Comparison of ENCODE assay signal across 8 mouse cellular contexts in the genomic region with DNA sequence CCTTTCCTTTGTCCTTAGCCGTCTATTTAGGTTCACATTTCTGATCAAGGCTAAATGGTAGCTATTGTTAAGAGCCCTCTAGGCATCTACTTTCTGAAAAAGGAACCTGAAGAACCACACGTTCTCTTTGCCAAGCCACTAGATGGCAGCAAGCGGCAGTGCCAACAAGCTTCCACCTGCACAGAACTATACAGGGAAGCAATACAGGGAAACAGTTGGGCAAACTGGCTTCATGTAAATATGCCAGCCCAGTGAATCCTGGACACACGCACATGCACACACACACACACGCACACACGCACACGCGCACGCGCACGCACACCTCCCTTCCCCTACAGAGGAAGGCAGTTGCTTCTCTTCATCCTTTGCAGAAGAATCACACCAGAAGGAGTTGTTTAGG. TPM values are rescaled to one million over a fixed set of nuclear protein-coding genes. Genes with fewer than 3 reads are reported as not detected.
A peak's percentile ranks its signal among the peaks of the same experiment; 100 is the strongest.
DNase-seq lines count a peak whose midpoint lies in the region; ATAC-seq and TF ChIP-seq lines count a peak whose summit lies in the region.

No protein-coding gene starts in this region.

- H3K9ac ChIP-seq in heart, postnatal 0 days (replicated peaks; ENCODE audit: low read depth, low read length): no peak overlapping the region

- no peak overlapping the region for H3K27ac ChIP-seq in embryonic facial prominence, embryonic 10.5 days (replicated peaks)
- H3K27ac ChIP-seq in heart, postnatal 0 days (ENCODE audit: low read depth): no peak overlapping the region

- ATAC-seq in heart, postnatal 0 days (ENCODE audit: insufficient read depth, low read depth): peak; percentile 44; the same call in 1 of the 2 replicates

- WGBS in embryonic facial prominence, embryonic 10.5 days: 39% methylated on average over 11 of the region's 11 CpGs
- 38% methylated on average over 11 of the region's 11 CpGs for WGBS in heart, postnatal 0 days
- WGBS in lung, adult 2 months: 33% methylated on average over 11 of the region's 11 CpGs

- no peak for TF ChIP-seq POLR2A in lung, adult 2 months (IDR thresholded peaks at IDR 0.05; ENCODE audit: borderline replicate concordance, extremely low read depth, low read depth, low read length)

- peak; percentile 70 for DNase-seq in adrenal gland, postnatal 25 days
- DNase-seq in embryonic facial prominence, embryonic 10.5 days (ENCODE audit: low spot score): peak; percentile 61
- peak; percentile 64 for DNase-seq in heart, postnatal 0 days (ENCODE audit: low spot score)
- DNase-seq in kidney, postnatal 25 days: peak; percentile 77 to 79
- DNase-seq in lung, adult 2 months: peak; percentile 20
- DNase-seq in ovary, postnatal 10 days (ENCODE audit: low spot score): peak; percentile 11
- DNase-seq in T-cell, adult 2 months (ENCODE audit: low spot score): no peak

- TF ChIP-seq CTCF in E14TG2a.4 (conservative IDR thresholded peaks at IDR 0.05; ENCODE audit: low read length): peak; percentile 59
- peak; percentile 92 for TF ChIP-seq CTCF in heart, postnatal 0 days (IDR thresholded peaks at IDR 0.05; ENCODE audit: low read depth)
- peak; percentile 81 for TF ChIP-seq CTCF in lung, adult 2 months (IDR thresholded peaks at IDR 0.05; ENCODE audit: insufficient read depth, low read length)

- TF ChIP-seq EP300 in heart, postnatal 0 days (IDR thresholded peaks at IDR 0.05; ENCODE audit: low read depth): no peak

- H3K36me3 ChIP-seq in E14TG2a.4 (ENCODE audit: insufficient read depth, low read length): no peaks in the 10 kb centered on the region
- no peaks in the 10 kb centered on the region for H3K36me3 ChIP-seq in embryonic facial prominence, embryonic 10.5 days (replicated peaks)
- no peaks in the 10 kb centered on the region for H3K36me3 ChIP-seq in heart, postnatal 0 days (replicated peaks; ENCODE audit: control insufficient read depth, insufficient read depth, low read length)

- no peaks in the 10 kb centered on the region for H3K27me3 ChIP-seq in E14TG2a.4 (ENCODE audit: insufficient read depth, low read length)
- H3K27me3 ChIP-seq in embryonic facial prominence, embryonic 10.5 days (replicated peaks; ENCODE audit: low read depth, poor library complexity, severe bottlenecking): no peaks in the 10 kb centered on the region
- H3K27me3 ChIP-seq in heart, postnatal 0 days (ENCODE audit: control insufficient read depth, insufficient read depth, low read length): no peaks in the 10 kb centered on the region

- no peak overlapping the region for H3K4me3 ChIP-seq in E14TG2a.4 (replicated peaks; ENCODE audit: low read length)
- no peak overlapping the region for H3K4me3 ChIP-seq in embryonic facial prominence, embryonic 10.5 days
- no peak overlapping the region for H3K4me3 ChIP-seq in heart, postnatal 0 days (ENCODE audit: low read depth, low read length)
- no peak overlapping the region for H3K4me3 ChIP-seq in lung, adult 2 months (replicated peaks; ENCODE audit: extremely low read depth, low read depth, low read length)

- no peaks in the 10 kb centered on the region for H3K9me3 ChIP-seq in E14TG2a.4 (ENCODE audit: low read length)
- H3K9me3 ChIP-seq in embryonic facial prominence, embryonic 10.5 days: no peaks in the 10 kb centered on the region
- H3K9me3 ChIP-seq in heart, postnatal 0 days (replicated peaks; ENCODE audit: control insufficient read depth, low read length): no peaks in the 10 kb centered on the region

- H3K4me2 ChIP-seq in heart, postnatal 0 days (ENCODE audit: low read depth, low read length): no peak overlapping the region

- H3K4me1 ChIP-seq in E14TG2a.4 (replicated peaks; ENCODE audit: low read depth, low read length): peaks cover 12% of the 10 kb centered on the region
- no peaks in the 10 kb centered on the region for H3K4me1 ChIP-seq in embryonic facial prominence, embryonic 10.5 days
- H3K4me1 ChIP-seq in heart, postnatal 0 days (ENCODE audit: control insufficient read depth, insufficient read depth): no peaks in the 10 kb centered on the region
- no peaks in the 10 kb centered on the region; the same call in 1 of the 2 replicates for H3K4me1 ChIP-seq in lung, adult 2 months (ENCODE audit: control insufficient read depth, insufficient read depth, low read length)

RNA-seq across cellular contexts. Expression of a gene that starts 7.1 kb away (rescaled TPM):
- not detected in 2 replicates for total RNA-seq in adrenal gland, postnatal 25 days (2021)
- not detected in 2 replicates for polyA plus RNA-seq in embryonic facial prominence, embryonic 10.5 days (2016; fragmentation: Nextera tagmentation; extraction: Ambion mirVana)
- total RNA-seq in heart, postnatal 0 days (2014; rRNA removed; ENCODE audit: low replicate concordance): not detected in 2 replicates
- 0.14 TPM in 1 of 2 replicates, not detected in the other for polyA plus RNA-seq in heart, postnatal 0 days (2015; fragmentation: Nextera tagmentation; extraction: Ambion mirVana)
- polyA plus RNA-seq in lung, adult 2 months (2012; rRNA removed): not detected in 2 replicates
